Mouse (Mus musculus) heart, adult 11 months (tissue): Measurements from ENCODE around the gene AC170998.1.
"Not testable (repeated sequence)": the region's sequence is repeated elsewhere in the genome, so short reads cannot be mapped to it uniquely, and the experiment has no call there.

Experiments
- DNase-seq: peaks from one replicate; pipeline ENCODE4 v3.0.0; 2022

Gene AC170998.1

DNA sequence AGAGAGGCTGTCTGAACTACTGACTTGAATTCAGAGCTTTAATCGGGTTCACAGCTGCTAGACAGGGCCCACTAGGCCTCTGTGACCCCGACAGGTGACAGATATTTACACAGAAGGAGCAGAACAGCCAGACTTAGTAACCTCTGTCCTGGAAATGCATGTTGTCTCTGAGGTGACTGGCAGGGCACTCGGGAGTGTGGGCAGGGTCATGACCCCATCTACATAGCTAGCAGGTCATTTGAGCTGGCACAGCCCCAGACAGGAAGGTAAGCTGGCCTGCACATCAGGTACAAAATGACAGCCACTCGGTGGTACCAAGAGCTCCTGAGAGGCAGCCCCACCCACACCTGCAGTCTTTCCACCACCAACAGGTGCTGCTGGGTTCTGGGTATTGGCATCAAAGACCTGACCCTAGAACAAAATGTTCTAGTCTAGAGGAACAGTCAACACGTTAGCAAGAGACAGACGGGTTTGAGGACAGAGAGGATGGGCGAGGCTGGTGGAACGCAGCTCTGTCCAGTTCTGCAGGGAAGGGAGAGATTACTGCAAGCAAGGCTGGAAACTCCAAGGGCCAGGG is 34.9 kb downstream of the AC170998.1 start:
- DNase-seq: no peak

DNA sequence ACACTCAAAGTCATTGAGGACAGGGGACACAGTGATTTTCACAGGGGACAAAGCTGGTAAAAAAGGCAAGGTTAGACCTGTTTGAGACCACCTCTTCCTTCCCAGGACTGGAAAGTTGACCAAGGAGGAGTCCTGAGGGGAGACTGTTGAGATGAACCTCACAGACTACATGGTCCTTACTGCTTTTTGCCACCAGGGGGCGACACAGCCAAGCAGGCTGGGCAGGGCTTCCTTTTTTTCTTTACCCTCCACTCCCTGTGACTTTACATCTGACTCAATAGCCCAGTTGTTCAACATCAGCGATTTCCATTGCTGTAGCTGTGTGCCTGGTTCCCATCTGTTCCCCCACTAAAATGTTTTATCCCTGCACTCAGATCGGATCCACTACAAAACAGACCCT is 36.0 kb downstream of the AC170998.1 start:
- DNase-seq: peak; percentile 96

DNA sequence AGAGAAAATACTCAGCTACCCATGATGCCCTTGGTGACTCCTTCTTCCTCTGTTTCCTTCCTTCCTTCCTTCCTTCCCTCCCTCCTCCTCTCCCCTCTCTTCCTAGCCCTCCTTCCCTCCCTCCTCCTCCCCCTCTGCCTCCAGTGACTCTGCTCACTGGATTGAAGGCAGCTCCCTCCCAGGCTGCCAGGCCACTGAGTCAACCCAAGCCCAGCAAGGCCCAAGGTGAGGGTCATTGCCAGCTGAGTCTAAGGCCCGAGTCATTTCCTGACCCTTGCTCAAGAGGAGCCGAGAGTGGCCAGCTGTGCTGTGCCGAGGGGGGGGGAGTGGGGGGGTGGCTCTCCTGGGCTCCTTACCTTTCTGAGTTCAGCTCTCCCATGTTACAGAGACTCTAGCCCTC is 40.3 kb downstream of the AC170998.1 start:
- no peak for DNase-seq

DNA sequence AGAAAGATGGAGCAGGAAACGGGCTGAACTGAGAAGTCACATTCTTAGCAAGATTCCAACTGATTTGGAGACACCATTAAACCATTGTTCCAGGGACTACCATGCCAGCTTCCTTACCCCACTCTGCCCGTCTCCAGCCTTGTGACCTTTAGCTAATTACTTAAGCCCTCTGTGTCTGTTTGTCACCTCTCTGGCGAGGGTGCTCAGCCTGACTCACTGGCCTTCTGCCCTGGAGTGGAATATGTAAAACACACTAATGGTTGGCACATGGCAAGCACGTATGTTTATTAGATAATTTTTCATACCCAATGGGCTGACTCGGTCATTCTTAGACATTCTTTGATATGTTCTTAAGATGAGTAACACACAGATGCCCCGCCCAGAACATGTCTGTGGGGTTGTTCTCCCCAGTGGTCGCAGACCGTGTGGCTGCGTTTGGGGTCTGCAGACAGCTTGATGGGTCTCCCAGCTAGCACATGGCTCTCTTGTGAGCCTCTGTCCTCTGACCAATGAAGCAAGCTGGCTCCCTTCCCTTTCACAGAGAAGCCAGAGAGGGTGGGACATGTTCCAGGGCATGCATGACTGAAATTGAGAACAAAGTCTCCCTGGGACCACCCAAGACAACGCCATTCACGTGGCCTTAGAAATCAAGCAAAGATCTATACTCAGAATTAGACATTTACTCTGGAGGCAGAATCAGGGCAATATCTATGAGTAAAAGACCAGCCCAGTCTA is 41.1 kb downstream of the AC170998.1 start:
- DNase-seq: no peak

DNA sequence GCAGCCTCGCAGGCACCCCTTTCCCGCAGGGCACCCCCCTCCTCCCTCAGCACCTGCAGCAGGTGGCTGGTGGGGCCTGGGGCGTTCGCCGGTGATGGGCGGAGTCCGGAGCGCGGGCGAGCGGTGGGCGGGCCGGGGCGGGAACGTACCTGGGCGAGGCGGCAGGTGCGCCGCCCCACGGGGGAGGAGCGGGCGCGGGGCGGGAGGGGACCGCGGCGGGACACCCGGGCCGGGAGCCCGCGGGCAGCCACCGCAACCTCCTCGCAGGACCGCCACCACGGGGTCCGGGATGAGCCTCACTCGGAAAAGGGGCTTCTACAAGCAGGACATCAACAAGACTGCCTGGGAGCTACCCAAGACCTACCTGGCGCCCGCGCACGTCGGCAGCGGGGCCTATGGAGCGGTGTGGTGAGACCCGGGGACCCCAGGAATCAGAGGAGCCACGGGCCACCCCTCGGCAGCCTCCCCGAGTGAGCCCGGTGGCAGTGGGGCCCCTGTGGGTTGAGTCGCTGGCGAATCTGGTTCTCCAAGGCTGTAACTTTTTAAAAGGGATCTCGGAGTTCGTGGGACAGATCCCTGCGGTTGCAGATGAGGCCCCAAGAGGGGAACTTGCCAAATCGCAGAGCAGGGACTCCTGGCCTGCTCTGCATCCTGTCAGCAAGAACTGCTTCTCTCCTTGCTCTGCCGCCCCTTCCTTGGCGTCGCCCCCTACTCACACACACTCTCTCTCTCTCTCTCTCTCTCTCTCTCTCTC is 43.4 kb downstream of the AC170998.1 start, which contains the start of gene Mapk13:
Mapk13 (plus strand) TSS at position 177 of the 754 bp plus-strand sequence.
- DNase-seq: peak; percentile 90

DNA sequence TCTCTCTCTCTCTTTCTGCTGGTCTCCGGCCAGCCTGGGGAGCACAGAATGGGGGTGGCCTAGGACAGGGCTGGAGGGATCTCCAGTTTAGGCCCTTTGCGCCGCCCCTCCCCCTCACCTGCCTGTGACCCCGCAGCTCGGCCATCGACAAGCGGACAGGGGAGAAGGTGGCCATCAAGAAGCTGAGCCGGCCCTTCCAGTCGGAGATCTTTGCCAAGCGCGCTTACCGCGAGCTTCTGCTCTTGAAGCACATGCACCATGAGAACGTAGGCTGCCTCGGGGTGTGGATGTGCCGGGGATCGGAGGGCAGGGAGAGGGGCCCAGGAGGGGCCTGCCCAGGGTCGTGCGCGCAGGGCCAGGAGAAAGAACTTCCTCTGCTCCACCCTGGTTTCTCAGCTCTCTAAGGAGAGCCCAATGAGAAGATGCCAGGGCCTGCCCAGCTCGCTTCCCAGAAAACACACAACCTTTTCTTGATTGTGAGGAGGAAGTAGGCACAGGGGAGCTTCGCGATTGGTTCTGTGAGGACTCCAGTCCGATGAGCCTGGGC is 44.1 kb downstream of the AC170998.1 start:
- peak; percentile 92 for DNase-seq

DNA sequence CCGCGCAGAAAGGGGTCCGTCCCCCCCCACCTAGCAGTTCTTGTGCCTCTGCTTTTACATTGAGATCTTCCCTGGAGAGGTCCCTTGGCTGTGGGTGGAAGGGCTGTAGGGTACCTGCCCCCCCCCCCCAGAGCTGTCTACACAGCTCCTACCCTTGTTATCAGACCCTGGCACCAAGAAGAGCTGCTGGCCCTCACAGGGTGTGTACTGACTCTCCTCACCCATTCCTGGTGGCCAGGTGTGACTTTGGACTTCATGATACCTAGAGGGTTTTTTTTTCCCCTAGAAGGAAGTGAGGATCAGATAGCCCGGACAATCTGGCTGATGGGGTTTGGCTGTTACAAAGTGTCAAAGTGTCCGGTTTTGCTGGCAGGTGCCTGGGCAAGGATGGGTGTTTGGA is 45.4 kb downstream of the AC170998.1 start:
- DNase-seq: no peak

DNA sequence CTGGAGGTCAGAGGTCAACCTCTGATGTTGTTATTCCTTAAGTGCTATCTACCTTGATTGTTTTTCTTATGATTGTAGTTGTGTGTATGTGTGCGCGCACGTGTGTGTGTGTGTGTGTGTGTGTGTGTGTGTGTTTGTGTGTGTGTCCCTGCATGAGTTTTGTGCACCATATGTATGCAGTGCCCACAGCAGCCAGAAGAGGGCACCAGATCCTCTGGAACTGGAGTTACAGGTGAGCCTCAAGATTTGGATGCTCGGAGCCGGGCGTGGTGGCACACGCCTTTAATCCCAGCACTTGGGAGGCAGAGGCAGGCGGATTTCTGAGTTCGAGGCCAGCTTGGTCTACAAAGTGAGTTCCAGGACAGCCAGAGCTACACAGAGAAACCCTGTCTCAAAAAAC is 48.4 kb downstream of the AC170998.1 start:
- DNase-seq: not testable (repeated sequence)

DNA sequence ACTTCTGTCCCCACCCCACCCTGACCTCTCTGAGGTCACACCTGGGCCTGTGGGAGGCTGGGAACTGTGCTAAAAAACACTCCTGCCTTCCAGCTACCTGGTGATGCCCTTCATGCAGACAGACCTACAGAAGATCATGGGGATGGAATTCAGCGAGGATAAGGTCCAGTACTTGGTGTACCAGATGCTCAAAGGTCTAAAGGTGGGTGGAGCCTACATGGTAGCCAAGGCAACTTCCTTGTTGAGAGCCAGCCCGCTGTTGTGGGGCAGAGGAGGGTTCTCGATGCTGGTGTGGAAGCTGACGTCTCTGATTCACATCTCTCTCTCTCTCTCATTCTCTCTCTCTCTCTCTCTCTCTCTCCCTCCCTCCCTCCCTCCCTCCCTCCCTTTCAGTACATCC is 49.3 kb downstream of the AC170998.1 start:
- no peak for DNase-seq
